Mouse (Mus musculus): ENCODE results near the gene Podxl2. TPM values are rescaled to one million over a fixed set of nuclear protein-coding genes. Genes with fewer than 3 reads are reported as not detected.

Podxl2 gene
- polyA plus RNA-seq, 1 experiment from 2014 or later: 50.8 TPM

GRCm38 (mm10) chr6:88794561-88794971, 80.3 kb downstream of the Podxl2 start:
- no peak for ATAC-seq (ENCODE audit: insufficient number of reproducible peaks, low FRiP score)
- no peak overlapping the region for H3K4me3 ChIP-seq
- no peaks in the 10 kb centered on the region for H3K36me3 ChIP-seq
- no peak overlapping the region for H3K4me2 ChIP-seq
- no peaks in the 10 kb centered on the region for H3K27me3 ChIP-seq (replicated peaks)
- H3K4me1 ChIP-seq (replicated peaks): peaks cover 22% of the 10 kb centered on the region
- H3K27ac ChIP-seq (ENCODE audit: poor library complexity, severe bottlenecking): no peak overlapping the region
- H3K9ac ChIP-seq: no peak overlapping the region
- H3K9me3 ChIP-seq (replicated peaks): no peaks in the 10 kb centered on the region
- 73% methylated on average over 14 of the region's 14 CpGs for WGBS

- Histone ChIP-seq H3K4me2 (no peak overlapping the region), H3K9me3 (replicated peaks) (no peaks in the 10 kb centered on the region), H3K9ac (no peak overlapping the region), H3K27me3 (replicated peaks) (no peaks in the 10 kb centered on the region), H3K4me1 (replicated peaks) (peaks cover 22% of the 10 kb centered on the region), H3K27ac (ENCODE audit: poor library complexity, severe bottlenecking) (no peak overlapping the region), H3K36me3 (no peaks in the 10 kb centered on the region), H3K4me3 (no peak overlapping the region)
- no peak for ATAC-seq (ENCODE audit: insufficient number of reproducible peaks, low FRiP score)
- WGBS: 85% methylated on average over 13 of the region's 13 CpGs
Measured at GRCm38 (mm10) chr6:88793872-88794271, 81.0 kb downstream of the Podxl2 start.

- Histone ChIP-seq H3K4me2 (no peak overlapping the region), H3K4me3 (no peak overlapping the region), H3K4me1 (replicated peaks) (peaks cover 22% of the 10 kb centered on the region), H3K27ac (ENCODE audit: poor library complexity, severe bottlenecking) (no peak overlapping the region), H3K9me3 (replicated peaks) (no peaks in the 10 kb centered on the region), H3K27me3 (replicated peaks) (no peaks in the 10 kb centered on the region), H3K36me3 (no peaks in the 10 kb centered on the region), H3K9ac (no peak overlapping the region)
- 51% methylated on average over 2 of the region's 2 CpGs for WGBS
- ATAC-seq (ENCODE audit: insufficient number of reproducible peaks, low FRiP score): no peak
Measured at GRCm38 (mm10) chr6:88793243-88793642, 81.6 kb downstream of the Podxl2 start.

Other genes with a start within 250 kb of the Podxl2 start
- 11.3 and 13.6 TPM in 2 replicates for gene Kbtbd12, start 237.1 kb downstream of the Podxl2 start, polyA plus RNA-seq (2016; fragmentation: Nextera tagmentation; extraction: Ambion mirVana)
- 9.2 and 9.7 TPM in 2 replicates for gene Mgll, start 150.6 kb downstream of the Podxl2 start, polyA plus RNA-seq (2016; fragmentation: Nextera tagmentation; extraction: Ambion mirVana)
- gene Abtb1, start 33.1 kb downstream of the Podxl2 start, polyA plus RNA-seq (2016; fragmentation: Nextera tagmentation; extraction: Ambion mirVana): 22.0 and 24.2 TPM in 2 replicates
- 130 TPM in 2 replicates for gene Mcm2, start 23.7 kb upstream of the Podxl2 start, polyA plus RNA-seq (2016; fragmentation: Nextera tagmentation; extraction: Ambion mirVana)
- gene Tpra1, start 27.2 kb upstream of the Podxl2 start, polyA plus RNA-seq (2016; fragmentation: Nextera tagmentation; extraction: Ambion mirVana): 42.8 and 48.0 TPM in 2 replicates